In genomic region chr17:26865156-26865555, GRCm38 (mm10) we compare ENCODE assay signal across 24 mouse cellular contexts. TPM values are rescaled to one million over a fixed set of nuclear protein-coding genes. Genes with fewer than 3 reads are reported as not detected.
A peak's percentile ranks its signal among the peaks of the same experiment; 100 is the strongest.
DNase-seq lines count a peak whose midpoint lies in the region; ATAC-seq and TF ChIP-seq lines count a peak whose summit lies in the region.
"Had no signal": no experiment of that assay in that cellular context is flagged by ENCODE, and none has a peak within 500 bp of the region (broad histone marks: within the 10 kb centered on the region; RNA-seq: fewer than 3 reads in every experiment).

No protein-coding gene starts in this region.

- H3K27ac ChIP-seq in heart, adult 2 months = peak overlapping the region; percentile 85
- peak overlapping the region; percentile 99 for H3K27ac ChIP-seq in heart, embryonic 13.5 days (replicated peaks)
- H3K27ac ChIP-seq in heart, embryonic 16.5 days (ENCODE audit: low read length) = peak overlapping the region; percentile 96
- no peak overlapping the region for H3K27ac ChIP-seq in midbrain, embryonic 15.5 days
- H3K27ac ChIP-seq: embryonic facial prominence, embryonic 12.5 days; forebrain, embryonic 15.5 days; hindbrain, embryonic 13.5 days; hindbrain, postnatal 0 days had no signal

- TF ChIP-seq POLR2A in heart, adult 2 months (IDR thresholded peaks at IDR 0.05; ENCODE audit: insufficient read depth, low read depth, low read length) = no peak

- no peaks in the 10 kb centered on the region for H3K27me3 ChIP-seq in heart, adult 2 months (ENCODE audit: control insufficient read depth, insufficient read depth, low read length)
- no peaks in the 10 kb centered on the region for H3K27me3 ChIP-seq in heart, embryonic 13.5 days (replicated peaks)
- no peaks in the 10 kb centered on the region for H3K27me3 ChIP-seq in heart, embryonic 16.5 days (ENCODE audit: control insufficient read depth, insufficient read depth, low read length)
- H3K27me3 ChIP-seq in midbrain, embryonic 15.5 days (replicated peaks) = peaks cover 11% of the 10 kb centered on the region; the same call in 1 of the 2 replicates

- no peaks in the 10 kb centered on the region for H3K9me3 ChIP-seq in heart, embryonic 13.5 days
- H3K9me3 ChIP-seq in heart, embryonic 16.5 days (replicated peaks; ENCODE audit: control insufficient read depth, low read length) = peaks cover 6% of the 10 kb centered on the region
- H3K9me3 ChIP-seq in midbrain, embryonic 15.5 days = no peaks in the 10 kb centered on the region
- H3K9me3 ChIP-seq: forebrain, embryonic 15.5 days had no signal

- H3K36me3 ChIP-seq in heart, adult 2 months (ENCODE audit: control insufficient read depth, insufficient read depth, low read length) = no peaks in the 10 kb centered on the region; the same call in 1 of the 2 replicates
- 0 out of 2 replicates have a peak, but pooled peaks cover 4% of the 10 kb centered on the region for H3K36me3 ChIP-seq in heart, embryonic 13.5 days
- peaks cover 4% of the 10 kb centered on the region; the same call in 1 of the 2 replicates for H3K36me3 ChIP-seq in heart, embryonic 16.5 days (ENCODE audit: control insufficient read depth, insufficient read depth)
- H3K36me3 ChIP-seq in midbrain, embryonic 15.5 days (replicated peaks) = no peaks in the 10 kb centered on the region
- H3K36me3 ChIP-seq: embryonic facial prominence, embryonic 12.5 days; forebrain, embryonic 15.5 days; hindbrain, embryonic 13.5 days had no signal

- H3K4me1 ChIP-seq in heart, adult 2 months (ENCODE audit: control insufficient read depth, insufficient read depth, low read length) = peaks cover 4% of the 10 kb centered on the region; the same call in 1 of the 2 replicates
- peaks cover 76% of the 10 kb centered on the region for H3K4me1 ChIP-seq in heart, embryonic 13.5 days
- H3K4me1 ChIP-seq in heart, embryonic 16.5 days (ENCODE audit: control insufficient read depth, insufficient read depth, low read length) = peaks cover 41% of the 10 kb centered on the region
- H3K4me1 ChIP-seq in midbrain, embryonic 15.5 days = no peaks in the 10 kb centered on the region
- H3K4me1 ChIP-seq: embryonic facial prominence, embryonic 12.5 days; forebrain, embryonic 15.5 days; hindbrain, embryonic 13.5 days had no signal

- no peak for ATAC-seq in heart, embryonic 13.5 days (ENCODE audit: extremely low read depth, insufficient number of reproducible peaks, low FRiP score, low TSS enrichment)
- ATAC-seq in heart, embryonic 16.5 days (replicated peaks; ENCODE audit: extremely low read depth, insufficient read depth, low FRiP score) = peak; percentile 63
- no peak for ATAC-seq in midbrain, embryonic 15.5 days (replicated peaks)
- no peak for ATAC-seq in megakaryocyte, adult 5-6 weeks (ENCODE audit: poor library complexity, severe bottlenecking)
- ATAC-seq: activated CD4-positive, CD25-positive, alpha-beta regulatory T cell, adult 4 months; forebrain, embryonic 15.5 days; hindbrain, postnatal 0 days had no signal

- intact Hi-C loops in heart, adult 2 months (cut with DNase I) = no loop called here

- TF ChIP-seq CTCF in heart, adult 2 months (IDR thresholded peaks at IDR 0.05) = peak; percentile 24; the same call in 1 of the 2 replicates

- no peak overlapping the region for H3K9ac ChIP-seq in heart, adult 2 months (ENCODE audit: low read depth, low read length)
- H3K9ac ChIP-seq in heart, embryonic 13.5 days = peak overlapping the region; percentile 75
- H3K9ac ChIP-seq in heart, embryonic 16.5 days (ENCODE audit: low read length) = peak overlapping the region; percentile 62
- no peak overlapping the region for H3K9ac ChIP-seq in midbrain, embryonic 15.5 days
- H3K9ac ChIP-seq: embryonic facial prominence, embryonic 12.5 days; forebrain, embryonic 15.5 days; hindbrain, embryonic 13.5 days had no signal

- peak in 1 of 2 experiments; percentile 17 for DNase-seq in heart, adult 2 months
- no peak for DNase-seq in heart, adult 9 months (ENCODE audit: low spot score in 2 of 2)
- no peak for DNase-seq in heart, adult 18-20 months
- DNase-seq: adrenal gland, postnatal 14 days; cerebellum, adult 11-12 months; cerebellum, adult 9-10 months; cerebellum, postnatal 25 days; gastrocnemius, postnatal 10 days; kidney, adult 11 months had no signal

- peak overlapping the region; percentile 60 for H3K4me2 ChIP-seq in heart, embryonic 13.5 days
- H3K4me2 ChIP-seq in heart, embryonic 16.5 days (ENCODE audit: low read depth, low read length) = peak overlapping the region; percentile 55
- H3K4me2 ChIP-seq in midbrain, embryonic 15.5 days = no peak overlapping the region
- H3K4me2 ChIP-seq: embryonic facial prominence, embryonic 12.5 days; forebrain, embryonic 15.5 days; hindbrain, embryonic 13.5 days had no signal

- no peak overlapping the region for H3K4me3 ChIP-seq in heart, adult 2 months
- no peak overlapping the region for H3K4me3 ChIP-seq in heart, embryonic 13.5 days
- peak overlapping the region; percentile 4; the same call in 1 of the 2 replicates for H3K4me3 ChIP-seq in heart, embryonic 16.5 days (ENCODE audit: low read length)
- H3K4me3 ChIP-seq in midbrain, embryonic 15.5 days = no peak overlapping the region
- H3K4me3 ChIP-seq: embryonic facial prominence, embryonic 12.5 days; forebrain, embryonic 15.5 days; hindbrain, embryonic 13.5 days had no signal

- H3K79me2 ChIP-seq in heart, adult 2 months (replicated peaks; ENCODE audit: control insufficient read depth, insufficient read depth, low read length) = no peaks in the 10 kb centered on the region

- no peak for TF ChIP-seq EP300 in heart, adult 2 months (IDR thresholded peaks at IDR 0.05; ENCODE audit: insufficient read depth, low read depth, low read length)

- 42% methylated on average over 6 of the region's 6 CpGs for WGBS in heart, adult 2 months
- WGBS in heart, embryonic 13.5 days = 34% methylated on average over 6 of the region's 6 CpGs
- WGBS in heart, embryonic 16.5 days = 25% methylated on average over 6 of the region's 6 CpGs
- WGBS in midbrain, embryonic 15.5 days = 67% methylated on average over 6 of the region's 6 CpGs

RNA-seq across cellular contexts. Expression of gene Nkx2-5, which starts 20.3 kb away (rescaled TPM):
- total RNA-seq in heart, adult 2 months (2021) = 10 to 100 TPM; 87.1 to 96.3 TPM
- 72.6 and 104 TPM in 2 replicates for polyA plus RNA-seq in heart, adult 2 months (2012; rRNA removed)
- 136 and 142 TPM in 2 replicates for polyA plus RNA-seq in heart, embryonic 13.5 days (2015; fragmentation: Nextera tagmentation; extraction: Ambion mirVana)
- 10 to 100 TPM; 75.6 to 79.8 TPM for total RNA-seq in heart, adult 18-20 months (2021)
- 123 and 132 TPM in 2 replicates for polyA plus RNA-seq in heart, embryonic 16.5 days (2015; fragmentation: Nextera tagmentation; extraction: Ambion mirVana)
- polyA plus RNA-seq in midbrain, embryonic 15.5 days (2015; fragmentation: Nextera tagmentation; extraction: Ambion mirVana) = 0.10 and 0.92 TPM in 2 replicates
- not detected in 2 replicates for total RNA-seq in megakaryocyte, adult 5-6 weeks (2015)
- not detected in 2 replicates for total RNA-seq in megakaryocyte, adult 5-6 weeks (2017)
- total RNA-seq: adrenal gland, adult 18-20 months; adrenal gland, postnatal 14 days; gastrocnemius, postnatal 10 days; gastrocnemius, postnatal 4 days; hematopoietic stem cell, adult 5-6 weeks; hindbrain, postnatal 0 days; MEL had no signal
- polyA plus RNA-seq: activated CD4-positive, CD25-positive, alpha-beta regulatory T cell, adult 4 months; cortical plate, adult 2 months; forebrain, embryonic 11.5 days; forebrain, embryonic 15.5 days; hindbrain, postnatal 0 days had no signal

RNA-seq across cellular contexts. Expression of gene Kifc5b, which starts 51.7 kb away (rescaled TPM):
- total RNA-seq in heart, adult 2 months (2021) = under 1 TPM; 0.26 to 0.36 TPM
- 0.62 and 0.79 TPM in 2 replicates for polyA plus RNA-seq in heart, adult 2 months (2012; rRNA removed)
- polyA plus RNA-seq in heart, embryonic 13.5 days (2015; fragmentation: Nextera tagmentation; extraction: Ambion mirVana) = 6.3 and 7.0 TPM in 2 replicates
- 1 to 10 TPM in 1 of 2 experiments, under 1 TPM in 1; 0.37 to 1.1 TPM for total RNA-seq in heart, adult 18-20 months (2021)
- polyA plus RNA-seq in heart, embryonic 16.5 days (2015; fragmentation: Nextera tagmentation; extraction: Ambion mirVana) = 6.2 and 6.9 TPM in 2 replicates
- 3.3 and 3.5 TPM in 2 replicates for polyA plus RNA-seq in midbrain, embryonic 15.5 days (2015; fragmentation: Nextera tagmentation; extraction: Ambion mirVana)
- 4.1 and 4.5 TPM in 2 replicates for total RNA-seq in megakaryocyte, adult 5-6 weeks (2015)
- 10.8 and 13.8 TPM in 2 replicates for total RNA-seq in megakaryocyte, adult 5-6 weeks (2017)

Comparison
In these comparisons a context has a peak if more than half of its experiments do, and no peak if none do; other contexts are left out.
1. H3K9ac ChIP-seq: peak in heart, embryonic 13.5 days (single experiment) and heart, embryonic 16.5 days (single experiment); none in heart, adult 2 months (single experiment) and midbrain, embryonic 15.5 days (single experiment).
2. RNA of gene Nkx2-5, which starts 20.3 kb away (polyA plus RNA-seq): 136 to 142 TPM in heart, embryonic 13.5 days, 123 to 132 TPM in heart, embryonic 16.5 days and 72.6 to 104 TPM in heart, adult 2 months; 0.10 to 0.92 TPM in midbrain, embryonic 15.5 days; every median in the first group is over 10 times any median in the second.